Mouse (Mus musculus) liver, embryonic 14.5 days (tissue): ENCODE measurements around the gene Lrrc1. TPM values are rescaled to one million over a fixed set of nuclear protein-coding genes. Genes with fewer than 3 reads are reported as not detected.
A peak's percentile ranks its signal among the peaks of the same experiment; 100 is the strongest.

Experiments
- ATAC-seq: fragments of 200-750 bp; cut with Nextera tagmentation; 2 replicates; pipeline ENCODE4 v1.8.0; 2017; ENCODE audit warnings: moderate number of reproducible peaks, mild to moderate bottlenecking, moderate library complexity; ENCODE audit not compliant: insufficient read depth
- DNase-seq, 3 experiments: peaks; one replicate each; pipeline ENCODE4 v3.0.0-alpha.2; 2012 to 2013; ENCODE audit warnings: low read depth in 3 of 3, low spot score in 3 of 3
- H3K27ac ChIP-seq: fragments of 300-500 bp; sonication (generic); 2 replicates; pipeline ENCODE4 v1.5.1; 2014; ENCODE audit warnings: moderate library complexity, mild to moderate bottlenecking, control low read depth, inconsistent platforms
- H3K27me3 ChIP-seq: fragments of 300-500 bp; sonication (generic); 2 replicates; pipeline ENCODE4 v1.6.1; 2014; ENCODE audit warnings: mild to moderate bottlenecking, low read length, moderate library complexity; ENCODE audit not compliant: control insufficient read depth, insufficient read depth
- H3K36me3 ChIP-seq: fragments of 300-500 bp; sonication (generic); replicated peaks from 2 replicates; pipeline ENCODE4 v1.6.1; 2014; ENCODE audit warnings: low read depth; ENCODE audit not compliant: control insufficient read depth, insufficient read depth
- H3K4me1 ChIP-seq, 2 experiments: fragments of 200-500 bp in 1 of 2; fragments of 300-500 bp in 1 of 2; sonication (generic) in 1 of 2; replicated peaks; 2 replicates each; pipeline ENCODE4 v1.6.1; 2012 to 2014; ENCODE audit warnings: antibody characterized with exemption in 1 of 2, inconsistent platforms in 1 of 2, low read length in 1 of 2; ENCODE audit not compliant: control insufficient read depth in 2 of 2, insufficient read depth in 2 of 2
- H3K4me2 ChIP-seq: fragments of 300-500 bp; sonication (generic); 2 replicates; pipeline ENCODE4 v1.6.1; 2014; ENCODE audit warnings: low read depth, mild to moderate bottlenecking, control low read depth, moderate library complexity
- H3K4me3 ChIP-seq, 2 experiments: fragments of 200-500 bp in 1 of 2; fragments of 300-500 bp in 1 of 2; sonication (generic) in 1 of 2; 2 replicates each; pipeline ENCODE4 v1.5.1; 2012 to 2014; ENCODE audit warnings: low read depth in 2 of 2, low read length in 2 of 2, mild to moderate bottlenecking in 2 of 2, control low read depth in 1 of 2, inconsistent platforms in 1 of 2, moderate library complexity in 1 of 2; ENCODE audit not compliant: insufficient read depth in 1 of 2
- H3K9ac ChIP-seq: fragments of 300-500 bp; sonication (generic); replicated peaks from 2 replicates; pipeline ENCODE4 v1.6.1; 2014; ENCODE audit warnings: mild to moderate bottlenecking, control low read depth, moderate library complexity
- H3K9me3 ChIP-seq: fragments of 300-500 bp; sonication (generic); 2 replicates; pipeline ENCODE4 v1.6.1; 2016; ENCODE audit warnings: low read length, mixed read lengths; ENCODE audit not compliant: control insufficient read depth
- CTCF ChIP-seq: IDR thresholded peaks from 2 replicates; pipeline ENCODE4 v1.5.1; 2016; ENCODE audit warnings: antibody characterized with exemption, low read depth, control low read depth
- EP300 ChIP-seq: IDR thresholded peaks from 2 replicates; pipeline ENCODE4 v1.6.1; 2016; ENCODE audit warnings: antibody characterized with exemption, low read depth
- WGBS: fragments of 180-500 bp; shearing (Covaris S2); extraction: QIAGEN DNeasy Blood & Tissue Kit; methylation state at CpG from one replicate; pipeline ENCODE4 v1.1.7; 2014; ENCODE audit not compliant: insufficient replicate concordance; 5-methylcytosine and 5-hydroxymethylcytosine counted together
- polyA plus RNA-seq, 2 experiments: library from polyadenylated mRNA; depleted of rRNA in 1 of 2; stranded (reverse) in 1 of 2; unstranded in 1 of 2; fragments of >200 nt; fragmentation: Nextera tagmentation in 1 of 2; extraction: Ambion mirVana in 1 of 2; gene quantifications; 2 replicates each; pipeline versions ENCODE4 v1.2.1 to v1.2.3; 2012 to 2014

The Lrrc1 gene
- polyA plus RNA-seq, 2 experiments: 3.1 to 3.2 TPM

DNA sequence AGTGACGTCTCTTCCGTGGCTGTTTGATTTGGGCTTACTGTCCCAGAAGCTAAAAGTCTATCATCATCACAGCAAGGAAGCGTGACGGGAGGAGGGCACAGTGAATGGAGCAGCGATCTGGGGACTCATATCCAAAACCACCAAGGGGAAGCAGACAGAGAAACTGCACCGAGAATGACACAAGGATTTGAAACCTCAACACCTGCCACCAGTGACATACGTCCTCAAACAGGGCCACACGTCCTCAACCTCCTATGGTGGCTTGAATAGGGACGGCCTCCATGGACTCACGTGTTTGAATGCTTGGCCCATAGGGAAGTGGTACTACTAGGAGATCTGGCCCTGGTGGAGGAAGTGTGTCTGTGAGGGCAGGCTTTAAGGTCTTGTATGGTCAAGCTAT is 153.4 kb downstream of the Lrrc1 start:
- 62% methylated on average over 10 of the region's 10 CpGs for WGBS
- H3K4me2 ChIP-seq: no peak overlapping the region
- H3K27ac ChIP-seq: no peak overlapping the region
- TF ChIP-seq CTCF (no peak), EP300 (no peak)
- H3K9ac ChIP-seq: no peak overlapping the region
- no peaks in the 10 kb centered on the region for H3K27me3 ChIP-seq
- DNase-seq (no peak), ATAC-seq (no peak)
- H3K9me3 ChIP-seq: no peaks in the 10 kb centered on the region
- H3K4me3 ChIP-seq: no peak overlapping the region
- no peaks in the 10 kb centered on the region for H3K36me3 ChIP-seq
- H3K4me1 ChIP-seq: no peaks in the 10 kb centered on the region

GRCm38 (mm10) chr9:77388956-77389355 is 155.7 kb downstream of the Lrrc1 start:
- TF ChIP-seq CTCF: no peak
- no peak for TF ChIP-seq EP300
- DNase-seq (no peak), ATAC-seq (no peak)
- no peak overlapping the region for H3K27ac ChIP-seq
- no peaks in the 10 kb centered on the region for H3K27me3 ChIP-seq
- H3K9me3 ChIP-seq: no peaks in the 10 kb centered on the region
- H3K4me2 ChIP-seq: no peak overlapping the region
- no peak overlapping the region for H3K9ac ChIP-seq
- H3K36me3 ChIP-seq: no peaks in the 10 kb centered on the region
- H3K4me1 ChIP-seq: no peaks in the 10 kb centered on the region
- 54% methylated on average over 8 of the region's 8 CpGs for WGBS
- H3K4me3 ChIP-seq: no peak overlapping the region

DNA sequence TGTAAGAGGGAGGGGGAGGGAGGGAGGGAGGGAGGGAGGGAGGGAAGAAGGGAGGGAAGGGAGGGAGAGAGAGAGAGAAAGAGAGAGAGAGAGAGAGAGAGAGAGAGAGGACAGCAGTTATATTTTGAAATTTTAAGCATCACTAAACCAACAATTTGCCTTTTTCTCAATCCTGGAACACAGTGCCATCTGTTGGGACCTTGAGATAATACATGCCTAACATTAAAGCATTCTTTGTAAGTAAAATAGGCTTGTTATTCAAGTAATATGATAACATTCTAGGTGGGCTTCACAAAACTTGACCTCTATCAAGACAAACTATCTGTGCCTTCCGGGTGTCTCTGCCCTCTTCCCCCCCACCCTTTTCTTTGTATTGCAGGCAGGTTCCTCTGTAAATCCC is 157.9 kb downstream of the Lrrc1 start:
- WGBS: 13% methylated on average over 1 of the region's 1 CpGs
- TF ChIP-seq EP300 (no peak), CTCF (peak; percentile 20; the same call in 1 of the 2 replicates)
- no peak overlapping the region for H3K4me2 ChIP-seq
- no peaks in the 10 kb centered on the region for H3K27me3 ChIP-seq
- H3K27ac ChIP-seq: no peak overlapping the region
- DNase-seq (no peak), ATAC-seq (no peak)
- no peaks in the 10 kb centered on the region for H3K9me3 ChIP-seq
- H3K9ac ChIP-seq: no peak overlapping the region
- no peak overlapping the region for H3K4me3 ChIP-seq
- H3K4me1 ChIP-seq: no peaks in the 10 kb centered on the region
- H3K36me3 ChIP-seq: no peaks in the 10 kb centered on the region

GRCm38 (mm10) chr9:77385611-77386010 is 159.1 kb downstream of the Lrrc1 start:
- Histone ChIP-seq H3K9ac (no peak overlapping the region), H3K9me3 (no peaks in the 10 kb centered on the region), H3K4me3 (no peak overlapping the region), H3K4me2 (no peak overlapping the region), H3K4me1 (no peaks in the 10 kb centered on the region), H3K27ac (no peak overlapping the region), H3K27me3 (no peaks in the 10 kb centered on the region), H3K36me3 (no peaks in the 10 kb centered on the region)
- DNase-seq: no peak
- TF ChIP-seq EP300 (no peak), CTCF (no peak)
- no peak for ATAC-seq
- WGBS: 76% methylated on average over 12 of the region's 12 CpGs

- TF ChIP-seq CTCF: no peak
- no peak for TF ChIP-seq EP300
- Histone ChIP-seq H3K27me3 (no peaks in the 10 kb centered on the region), H3K9me3 (no peaks in the 10 kb centered on the region), H3K9ac (no peak overlapping the region), H3K4me1 (no peaks in the 10 kb centered on the region), H3K4me3 (no peak overlapping the region), H3K27ac (no peak overlapping the region), H3K36me3 (no peaks in the 10 kb centered on the region), H3K4me2 (no peak overlapping the region)
- DNase-seq (no peak), ATAC-seq (no peak)
- 62% methylated on average over 9 of the region's 9 CpGs for WGBS
These were observed 160.0 kb downstream of the Lrrc1 start for GRCm38 (mm10) chr9:77384651-77385050.
